Mouse (Mus musculus) stomach, embryonic 15.5 days (tissue): ENCODE data around the gene Gmip. TPM values are rescaled to one million over a fixed set of nuclear protein-coding genes. Genes with fewer than 3 reads are reported as not detected.

Source experiments
- ATAC-seq: fragments of 200-750 bp; cut with Nextera tagmentation; 2 replicates; pipeline ENCODE4 v1.8.0; 2017; ENCODE audit warnings: low read depth, moderate number of reproducible peaks, moderate TSS enrichment; ENCODE audit not compliant: insufficient read depth, low FRiP score
- H3K27ac ChIP-seq: fragments of 300-500 bp; sonication (generic); 2 replicates; pipeline ENCODE4 v1.5.1; 2015; ENCODE audit warnings: mild to moderate bottlenecking, inconsistent platforms
- H3K27me3 ChIP-seq: fragments of 300-500 bp; sonication (generic); replicated peaks from 2 replicates; pipeline ENCODE4 v1.6.1; 2015; ENCODE audit warnings: inconsistent platforms
- H3K36me3 ChIP-seq: fragments of 300-500 bp; sonication (generic); 2 replicates; pipeline ENCODE4 v1.6.1; 2015; ENCODE audit warnings: inconsistent platforms
- H3K4me1 ChIP-seq: fragments of 300-500 bp; sonication (generic); 2 replicates; pipeline ENCODE4 v1.6.1; 2015; ENCODE audit warnings: inconsistent platforms
- H3K4me2 ChIP-seq: fragments of 300-500 bp; sonication (generic); 2 replicates; pipeline ENCODE4 v1.6.1; 2015; ENCODE audit warnings: mild to moderate bottlenecking, inconsistent platforms
- H3K4me3 ChIP-seq: fragments of 300-500 bp; sonication (generic); replicated peaks from 2 replicates; pipeline ENCODE4 v1.5.1; 2015; ENCODE audit warnings: inconsistent platforms
- H3K9ac ChIP-seq: fragments of 300-500 bp; sonication (generic); 2 replicates; pipeline ENCODE4 v1.6.1; 2015; ENCODE audit warnings: inconsistent platforms
- H3K9me3 ChIP-seq: fragments of 300-500 bp; sonication (generic); 2 replicates; pipeline ENCODE4 v1.6.1; 2016; ENCODE audit warnings: inconsistent platforms
- WGBS: fragments of 180-500 bp; shearing (Covaris S2); methylation state at CpG from one replicate; pipeline ENCODE4 v1.1.7; 2015; 5-methylcytosine and 5-hydroxymethylcytosine counted together
- polyA plus RNA-seq: library from polyadenylated mRNA; unstranded; fragments of >200 nt; fragmentation: Nextera tagmentation; extraction: Ambion mirVana; gene quantifications from 2 replicates; pipeline ENCODE4 v1.2.1, GENCODE M21; 2015

The Gmip gene
- polyA plus RNA-seq, 1 experiment from 2014 or later, result 8.7 TPM

DNA sequence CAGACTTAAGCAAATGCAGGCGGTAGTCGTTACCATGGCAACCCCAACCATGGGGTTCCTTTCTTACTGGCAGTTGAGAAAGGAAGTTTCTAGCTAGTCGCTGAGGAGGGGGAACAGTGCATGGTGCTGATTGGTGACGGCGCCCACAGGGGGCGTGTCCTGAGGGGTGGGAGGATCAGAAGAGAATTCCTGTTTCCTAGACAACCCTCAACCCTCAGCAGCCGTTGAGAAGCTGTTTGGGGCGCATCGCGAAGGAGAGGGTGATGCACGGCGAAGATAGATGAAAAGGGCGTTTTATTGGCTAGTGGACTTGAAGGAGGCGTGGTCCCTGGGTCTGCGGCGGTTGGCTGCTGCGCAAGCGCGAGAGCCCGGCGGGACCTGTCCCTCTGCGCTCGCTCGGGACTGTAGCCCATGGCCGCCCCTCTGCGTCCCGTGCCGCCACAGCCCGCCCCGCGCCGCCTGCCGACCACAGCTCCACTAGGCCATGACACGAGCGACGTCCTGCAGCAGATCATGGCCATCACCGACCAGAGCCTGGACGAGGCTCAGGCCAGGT, 23.9 kb downstream of the Gmip start, which contains the start of gene Pbx4:
TSS of gene Pbx4 (plus strand) at position 194 of the 556 bp plus-strand sequence.
- H3K9ac ChIP-seq, result peak within 1 kb of the TSS; percentile 11; the same call in 1 of the 2 replicates
- H3K36me3 ChIP-seq, result no peaks in the 10 kb centered on the region
- peak within 1 kb of the TSS; percentile 45 for H3K4me3 ChIP-seq
- peak; percentile 91 for ATAC-seq
- no peaks in the 10 kb centered on the region for H3K9me3 ChIP-seq
- under 1% methylated on average over 38 of the region's 38 CpGs for WGBS
- peaks cover 8% of the 10 kb centered on the region for H3K4me1 ChIP-seq
- H3K27ac ChIP-seq, result no peak within 1 kb of the TSS; the same call in 1 of the 2 replicates
- H3K27me3 ChIP-seq, result no peaks in the 10 kb centered on the region
- H3K4me2 ChIP-seq, result peak within 1 kb of the TSS; percentile 91

DNA sequence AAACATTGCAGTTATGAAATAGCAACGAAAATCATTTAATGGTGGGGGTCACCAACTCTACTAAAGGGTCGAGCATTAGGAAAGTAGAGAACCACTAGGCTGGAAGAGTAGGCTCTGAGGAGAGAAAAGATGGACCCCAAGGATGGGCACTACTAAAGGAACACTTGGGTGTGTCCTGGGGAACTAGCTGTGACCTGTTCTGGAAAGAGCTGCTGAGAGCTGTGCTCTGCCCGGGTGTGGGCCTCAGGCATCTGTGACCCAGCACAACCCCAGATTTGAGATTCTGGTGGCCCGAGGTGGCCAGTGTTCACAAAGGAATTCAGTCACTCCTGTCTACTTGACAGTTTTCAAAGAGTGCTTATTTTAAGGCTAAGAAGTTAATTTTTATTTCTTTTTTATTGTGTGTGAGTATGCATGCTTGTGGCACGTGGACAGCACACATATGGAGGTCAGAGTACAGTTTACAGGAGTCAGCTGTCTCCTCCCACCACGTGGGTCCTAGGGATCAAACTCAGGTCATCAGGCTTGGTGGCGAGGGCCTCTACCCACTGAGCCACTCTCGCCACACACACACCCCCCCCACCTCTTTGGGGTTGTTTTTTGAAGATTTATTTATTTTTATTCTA, 28.7 kb downstream of the Gmip start:
- H3K4me1 ChIP-seq, result peaks cover 5% of the 10 kb centered on the region
- no peak for ATAC-seq
- 62% methylated on average over 8 of the region's 8 CpGs for WGBS
- H3K9ac ChIP-seq, result no peak overlapping the region
- no peaks in the 10 kb centered on the region for H3K9me3 ChIP-seq
- H3K4me3 ChIP-seq, result no peak overlapping the region
- H3K27ac ChIP-seq, result no peak overlapping the region
- H3K36me3 ChIP-seq, result no peaks in the 10 kb centered on the region
- H3K27me3 ChIP-seq, result no peaks in the 10 kb centered on the region
- H3K4me2 ChIP-seq, result no peak overlapping the region

DNA sequence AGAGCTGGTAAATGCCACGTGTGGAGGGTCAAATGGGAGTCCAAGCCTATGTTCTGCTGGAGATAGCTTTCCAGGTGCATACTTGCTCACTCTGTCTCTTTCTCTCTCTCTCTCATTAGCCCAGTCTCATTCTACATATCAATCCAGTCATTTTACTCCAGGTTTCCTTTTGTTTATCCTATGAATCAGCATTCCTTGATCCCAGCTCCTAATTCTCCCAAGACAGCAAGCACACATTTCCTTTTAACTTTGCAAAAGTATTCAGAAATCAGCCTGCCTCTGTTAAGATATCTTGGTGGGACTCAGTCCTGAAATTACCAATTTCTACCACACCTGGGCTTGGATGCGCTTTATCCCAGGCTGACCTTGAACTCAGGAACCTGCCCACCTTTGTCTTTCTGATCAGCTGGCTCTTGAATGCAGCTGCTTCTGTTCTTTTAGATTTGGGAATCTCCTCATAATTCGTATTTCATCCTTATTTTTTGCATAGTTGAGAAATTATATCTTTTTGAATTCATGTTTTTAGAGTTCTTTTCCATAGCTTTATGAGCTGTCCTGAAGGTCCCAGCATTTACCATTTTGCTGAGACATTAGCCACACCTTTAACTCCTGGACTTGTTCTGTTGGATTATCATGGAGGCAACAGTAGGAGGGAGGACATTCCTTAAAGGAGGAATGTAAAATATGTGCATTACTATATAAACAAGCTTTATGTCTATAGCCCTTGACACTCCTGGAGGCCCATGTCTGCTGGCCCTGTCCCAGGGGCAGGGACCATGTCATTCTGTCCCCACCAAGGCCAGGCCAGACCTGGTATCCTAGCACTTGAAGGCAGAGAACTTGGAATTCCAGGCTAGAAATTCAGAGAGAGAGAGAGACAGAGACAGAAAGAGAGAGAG, 38.9 kb downstream of the Gmip start:
- Histone ChIP-seq H3K9me3 (no peaks in the 10 kb centered on the region), H3K36me3 (no peaks in the 10 kb centered on the region), H3K4me1 (no peaks in the 10 kb centered on the region), H3K9ac (no peak overlapping the region), H3K4me3 (no peak overlapping the region), H3K27me3 (no peaks in the 10 kb centered on the region), H3K4me2 (no peak overlapping the region), H3K27ac (no peak overlapping the region)
- WGBS, result 65% methylated on average over 3 of the region's 3 CpGs
- no peak for ATAC-seq

DNA sequence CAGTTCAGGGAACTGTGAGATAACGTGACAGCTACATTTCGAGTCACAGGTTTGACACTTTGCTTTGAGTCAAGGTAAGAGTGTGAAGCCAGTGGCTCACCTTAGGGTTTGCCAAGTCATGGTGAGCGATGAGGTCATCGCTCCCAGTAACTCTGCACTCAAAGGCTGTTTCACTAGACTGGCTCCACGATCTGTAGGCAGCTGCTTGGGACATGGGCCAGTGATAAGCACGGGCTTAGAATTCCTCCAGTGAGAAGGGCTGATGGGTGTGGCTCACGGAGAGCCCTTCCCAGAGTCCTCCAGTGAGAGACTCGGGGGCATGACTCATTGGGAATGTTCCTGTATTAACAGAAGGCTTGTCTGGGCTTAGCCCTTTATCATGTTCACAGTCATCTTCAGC, 40.5 kb downstream of the Gmip start:
- H3K27me3 ChIP-seq, result no peaks in the 10 kb centered on the region
- H3K9ac ChIP-seq, result no peak overlapping the region
- H3K27ac ChIP-seq, result no peak overlapping the region
- 72% methylated on average over 8 of the region's 8 CpGs for WGBS
- H3K4me3 ChIP-seq, result no peak overlapping the region
- no peaks in the 10 kb centered on the region for H3K4me1 ChIP-seq
- H3K9me3 ChIP-seq, result no peaks in the 10 kb centered on the region
- peak; percentile 83 for ATAC-seq
- no peak overlapping the region for H3K4me2 ChIP-seq
- no peaks in the 10 kb centered on the region for H3K36me3 ChIP-seq

DNA sequence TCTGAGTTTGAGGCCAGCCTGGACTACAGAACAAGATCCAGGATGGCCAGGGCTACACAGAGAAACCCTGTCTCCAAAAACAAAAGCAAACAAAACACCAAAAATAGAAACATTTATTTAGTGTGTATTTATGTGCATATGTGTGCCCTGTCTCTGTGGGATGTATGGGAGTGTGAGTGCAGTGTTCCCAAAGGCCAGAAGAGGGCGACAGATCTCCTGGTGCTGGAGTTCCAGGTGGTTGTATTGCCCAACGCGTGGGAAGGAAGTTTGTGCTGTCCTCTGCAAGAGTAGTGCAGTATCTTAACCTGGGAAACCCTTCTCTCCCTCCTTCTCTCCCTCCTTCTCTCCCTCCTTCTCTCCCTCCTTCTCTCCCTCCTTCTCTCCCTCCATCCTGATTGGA, 41.4 kb downstream of the Gmip start:
- H3K9me3 ChIP-seq, result no peaks in the 10 kb centered on the region
- H3K4me1 ChIP-seq, result no peaks in the 10 kb centered on the region
- 42% methylated on average over 3 of the region's 3 CpGs for WGBS
- no peak overlapping the region for H3K4me2 ChIP-seq
- H3K9ac ChIP-seq, result no peak overlapping the region
- no peak overlapping the region for H3K4me3 ChIP-seq
- no peaks in the 10 kb centered on the region for H3K36me3 ChIP-seq
- no peak for ATAC-seq
- H3K27ac ChIP-seq, result no peak overlapping the region
- H3K27me3 ChIP-seq, result no peaks in the 10 kb centered on the region

DNA sequence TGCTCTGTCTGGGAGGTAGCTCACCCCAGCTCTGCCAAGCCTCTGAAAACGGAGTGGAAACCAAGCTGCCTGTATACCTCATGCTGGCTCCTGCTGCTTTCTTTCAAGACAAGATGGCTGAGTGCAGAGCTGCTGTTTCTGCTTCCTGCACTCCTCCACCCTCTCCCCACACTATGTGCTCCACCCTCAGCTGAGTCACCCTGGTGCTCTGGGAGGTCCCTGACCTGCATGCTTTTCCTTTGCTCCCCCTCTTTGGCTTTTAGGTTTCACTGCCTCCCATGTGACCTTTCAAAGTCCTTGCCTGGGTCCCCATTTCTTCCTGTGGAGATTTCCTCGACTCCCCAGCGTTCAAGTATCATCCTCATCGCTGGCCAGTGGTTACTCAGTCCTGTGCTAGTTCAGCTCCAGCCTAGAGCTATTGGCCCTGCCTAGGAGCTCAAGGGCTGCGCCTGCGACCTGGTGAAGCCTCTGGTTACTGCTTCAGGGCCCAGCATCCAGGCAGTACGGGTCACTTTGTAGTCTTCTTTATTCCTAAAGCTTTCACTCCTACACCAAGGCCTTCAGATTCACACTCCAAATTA, 42.5 kb downstream of the Gmip start:
- Histone ChIP-seq H3K4me3 (no peak overlapping the region), H3K4me2 (no peak overlapping the region), H3K9me3 (no peaks in the 10 kb centered on the region), H3K4me1 (no peaks in the 10 kb centered on the region), H3K27ac (no peak overlapping the region), H3K9ac (no peak overlapping the region), H3K27me3 (no peaks in the 10 kb centered on the region), H3K36me3 (no peaks in the 10 kb centered on the region)
- ATAC-seq, result no peak
- WGBS, result 75% methylated on average over 7 of the region's 7 CpGs

DNA sequence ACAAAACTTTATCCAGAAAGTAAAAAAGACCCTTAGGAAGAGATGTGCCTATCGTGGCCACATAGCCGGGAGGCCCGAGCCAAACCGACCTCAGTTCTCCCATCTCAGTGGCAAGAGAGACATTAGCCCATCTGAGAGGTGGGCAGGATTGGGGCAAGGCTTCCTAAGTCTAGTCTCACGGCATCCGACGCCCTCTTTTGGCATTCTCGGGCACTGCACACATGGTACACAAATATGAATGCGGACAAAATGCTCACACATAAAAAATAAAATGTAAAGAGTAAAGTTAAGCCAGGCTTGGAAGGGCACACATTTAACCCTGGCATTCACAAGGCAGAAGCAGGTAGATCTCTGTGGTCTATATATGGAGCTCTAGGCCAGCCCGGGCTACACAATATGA, 45.4 kb downstream of the Gmip start:
- H3K4me1 ChIP-seq, result no peaks in the 10 kb centered on the region
- no peak overlapping the region for H3K4me3 ChIP-seq
- no peak overlapping the region for H3K9ac ChIP-seq
- no peak for ATAC-seq
- WGBS, result 89% methylated on average over 10 of the region's 10 CpGs
- no peaks in the 10 kb centered on the region for H3K27me3 ChIP-seq
- H3K9me3 ChIP-seq, result no peaks in the 10 kb centered on the region
- H3K27ac ChIP-seq, result no peak overlapping the region
- no peaks in the 10 kb centered on the region for H3K36me3 ChIP-seq
- H3K4me2 ChIP-seq, result no peak overlapping the region

DNA sequence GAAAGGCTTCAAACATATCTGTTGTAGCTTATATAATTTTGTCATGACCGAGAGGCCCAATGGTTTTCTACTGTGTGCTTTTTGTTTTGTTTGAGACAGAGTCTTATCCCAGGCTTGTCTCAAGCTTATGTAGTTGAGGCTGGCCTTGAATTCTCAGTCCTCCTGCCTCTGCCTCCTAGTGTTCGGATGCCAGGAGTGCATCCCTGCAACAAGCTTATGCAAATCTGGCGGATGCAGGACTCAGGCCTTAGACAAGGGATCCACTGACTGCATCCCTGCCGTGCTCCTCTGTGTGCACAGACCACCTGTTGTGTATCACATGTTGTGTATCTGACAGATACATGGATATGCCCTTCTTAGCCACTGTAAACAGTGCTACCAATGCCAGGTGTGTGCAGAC, 52.3 kb downstream of the Gmip start:
- Histone ChIP-seq H3K9ac (no peak overlapping the region), H3K4me1 (no peaks in the 10 kb centered on the region), H3K36me3 (no peaks in the 10 kb centered on the region), H3K27me3 (no peaks in the 10 kb centered on the region), H3K27ac (no peak overlapping the region), H3K9me3 (no peaks in the 10 kb centered on the region), H3K4me3 (no peak overlapping the region), H3K4me2 (no peak overlapping the region)
- 60% methylated on average over 4 of the region's 4 CpGs for WGBS
- ATAC-seq, result no peak

DNA sequence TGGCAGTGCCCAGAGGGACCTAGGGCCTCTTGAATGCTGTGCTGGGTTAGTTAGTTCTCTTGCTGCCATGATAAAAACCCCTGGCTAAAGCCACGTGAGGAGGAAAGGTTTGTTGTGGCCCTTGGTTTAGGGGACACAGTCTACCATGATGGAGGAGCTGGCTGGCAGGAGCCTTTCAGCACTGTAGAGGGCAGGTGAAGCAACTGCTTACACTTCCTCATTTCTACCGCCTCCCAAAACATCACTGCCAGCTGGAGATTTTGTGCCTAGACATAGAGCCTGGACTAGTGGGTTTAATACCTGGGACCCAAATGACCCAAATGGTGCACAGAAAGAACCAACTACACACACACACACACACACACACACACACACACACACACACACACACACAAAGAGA, 52.8 kb downstream of the Gmip start:
- no peak overlapping the region for H3K4me3 ChIP-seq
- no peak overlapping the region for H3K9ac ChIP-seq
- H3K4me2 ChIP-seq, result no peak overlapping the region
- no peaks in the 10 kb centered on the region for H3K4me1 ChIP-seq
- no peak for ATAC-seq
- no peak overlapping the region for H3K27ac ChIP-seq
- no peaks in the 10 kb centered on the region for H3K36me3 ChIP-seq
- 53% methylated on average over 2 of the region's 2 CpGs for WGBS
- no peaks in the 10 kb centered on the region for H3K27me3 ChIP-seq
- H3K9me3 ChIP-seq, result no peaks in the 10 kb centered on the region

DNA sequence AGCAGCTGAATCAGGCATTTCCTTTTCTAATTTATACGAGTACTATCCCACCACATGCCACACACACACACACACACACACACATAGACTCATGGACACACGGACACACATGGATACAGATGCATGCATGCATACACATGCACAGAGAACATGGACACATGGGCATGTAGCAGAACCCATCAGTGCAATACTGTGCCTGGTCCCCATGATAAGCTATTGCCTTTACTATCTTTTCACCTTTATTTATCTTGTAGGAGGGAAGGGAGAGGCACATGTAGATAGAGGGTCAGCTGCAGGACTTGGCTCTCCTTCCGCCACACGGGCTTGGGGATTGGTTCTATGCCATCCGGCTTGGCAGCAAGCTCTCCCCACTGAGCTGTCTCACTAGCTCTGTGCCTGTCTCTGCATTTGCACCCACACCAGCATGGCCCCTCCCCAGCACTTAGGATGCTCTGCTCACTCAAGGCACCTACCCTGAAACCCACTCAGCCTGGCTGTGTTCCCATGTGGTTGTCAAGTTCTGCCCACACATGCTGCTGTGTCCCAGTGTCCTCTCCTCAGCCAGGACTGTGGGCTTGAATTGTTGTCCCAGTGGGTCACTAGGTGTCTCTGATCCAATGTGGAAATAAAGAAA, 55.0 kb downstream of the Gmip start:
- Histone ChIP-seq H3K9me3 (no peaks in the 10 kb centered on the region), H3K36me3 (no peaks in the 10 kb centered on the region), H3K4me1 (no peaks in the 10 kb centered on the region), H3K9ac (no peak overlapping the region), H3K27me3 (no peaks in the 10 kb centered on the region), H3K4me2 (no peak overlapping the region), H3K27ac (no peak overlapping the region), H3K4me3 (no peak overlapping the region)
- 70% methylated on average over 5 of the region's 5 CpGs for WGBS
- ATAC-seq, result no peak; the same call in 1 of the 2 replicates

DNA sequence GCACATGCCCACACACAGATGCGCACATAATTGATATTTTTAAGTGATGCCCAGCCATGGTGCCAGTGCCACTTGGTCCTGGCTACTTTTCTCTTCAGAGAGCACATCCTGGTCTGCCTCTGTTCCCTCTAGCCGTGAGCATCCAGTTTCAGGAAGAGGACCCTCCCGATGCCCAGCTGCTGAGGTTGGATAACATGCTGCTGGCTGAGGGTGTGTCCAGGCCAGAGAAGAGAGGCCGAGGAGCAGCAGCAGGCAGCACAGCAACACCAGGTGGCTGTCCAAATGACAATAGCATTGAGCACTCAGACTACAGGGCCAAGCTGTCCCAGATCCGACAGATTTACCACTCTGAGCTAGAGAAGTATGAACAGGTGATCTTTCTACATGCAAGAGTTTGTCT, 55.7 kb downstream of the Gmip start:
- Histone ChIP-seq H3K4me2 (no peak overlapping the region), H3K27ac (no peak overlapping the region), H3K36me3 (no peaks in the 10 kb centered on the region), H3K4me1 (no peaks in the 10 kb centered on the region), H3K9me3 (no peaks in the 10 kb centered on the region), H3K4me3 (no peak overlapping the region), H3K9ac (no peak overlapping the region), H3K27me3 (no peaks in the 10 kb centered on the region)
- ATAC-seq, result no peak
- 70% methylated on average over 5 of the region's 5 CpGs for WGBS
